Comparison of ENCODE assay signal across 8 mouse cellular contexts in the genomic region with DNA sequence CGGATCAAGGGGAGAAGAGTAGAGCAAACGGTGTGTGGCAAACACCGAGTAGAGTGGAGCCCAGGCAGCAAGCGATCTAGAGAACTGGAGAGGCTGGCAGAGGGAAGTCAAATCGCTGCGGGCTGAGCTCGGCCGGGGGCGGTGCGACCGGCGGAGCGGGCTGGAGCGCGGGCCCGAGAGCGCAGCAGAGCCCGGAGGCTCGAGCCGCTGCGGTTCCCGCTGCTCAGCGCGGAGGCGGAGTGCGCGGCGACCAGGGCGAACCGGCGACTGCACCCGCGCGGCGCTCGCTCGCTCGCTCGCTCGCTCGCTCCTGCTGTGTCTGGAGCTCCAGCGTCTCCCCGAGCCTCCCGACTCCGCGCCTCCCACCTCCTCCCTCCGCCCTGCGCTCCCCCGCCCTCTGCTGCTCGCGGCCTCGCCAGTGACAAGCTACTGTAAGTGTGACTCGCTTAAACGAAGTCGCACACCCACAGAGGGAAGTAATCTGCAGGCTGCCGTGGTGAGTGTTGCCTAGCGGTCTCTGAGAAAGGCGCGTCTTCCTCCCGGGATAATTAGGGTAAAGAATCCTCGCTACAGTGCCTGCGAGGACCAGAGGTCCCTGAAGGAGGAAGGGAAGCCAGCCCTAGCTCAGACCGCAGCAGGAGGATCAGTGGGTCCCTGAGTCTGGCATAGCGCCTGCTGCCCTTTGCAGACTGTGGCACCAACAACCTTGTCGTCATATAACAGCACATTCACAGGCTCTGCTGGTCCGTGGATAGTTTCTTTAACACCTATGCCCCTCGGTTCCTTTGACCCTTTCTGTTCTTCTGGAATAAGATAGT. TPM values are rescaled to one million over a fixed set of nuclear protein-coding genes. Genes with fewer than 3 reads are reported as not detected.
DNase-seq lines count a peak whose midpoint lies in the region; ATAC-seq lines count a peak whose summit lies in the region.

A gene (minus strand): TSS at position 321 of the 818 bp plus-strand sequence.

- no peaks in the 10 kb centered on the region for H3K9me3 ChIP-seq in embryonic facial prominence, embryonic 14.5 days (ENCODE audit: control insufficient read depth, low read length)
- H3K9me3 ChIP-seq in liver, embryonic 15.5 days (replicated peaks): no peaks in the 10 kb centered on the region
- no peaks in the 10 kb centered on the region for H3K9me3 ChIP-seq in neural tube, embryonic 13.5 days

- intact Hi-C loops in heart, postnatal 10 days (cut with DNase I): no loop called here

- no peaks in the 10 kb centered on the region; the same call in 1 of the 2 replicates for H3K4me1 ChIP-seq in embryonic facial prominence, embryonic 14.5 days (ENCODE audit: control insufficient read depth, insufficient read depth, low read length)
- 0 out of 2 replicates have a peak, but pooled peaks cover 6% of the 10 kb centered on the region for H3K4me1 ChIP-seq in liver, embryonic 15.5 days (replicated peaks)
- H3K4me1 ChIP-seq in neural tube, embryonic 13.5 days (replicated peaks): peaks cover 36% of the 10 kb centered on the region

- peaks cover 31% of the 10 kb centered on the region for H3K27me3 ChIP-seq in embryonic facial prominence, embryonic 14.5 days (replicated peaks; ENCODE audit: control insufficient read depth, insufficient read depth, low read length)
- H3K27me3 ChIP-seq in liver, embryonic 15.5 days: peaks cover 44% of the 10 kb centered on the region
- H3K27me3 ChIP-seq in neural tube, embryonic 13.5 days: peaks cover 44% of the 10 kb centered on the region

- H3K4me2 ChIP-seq in embryonic facial prominence, embryonic 14.5 days (ENCODE audit: low read depth, low read length): peak within 1 kb of the TSS; percentile 97
- peak within 1 kb of the TSS; percentile 58 for H3K4me2 ChIP-seq in liver, embryonic 15.5 days
- peak within 1 kb of the TSS; percentile 81 for H3K4me2 ChIP-seq in neural tube, embryonic 13.5 days

- peak; percentile 21 for DNase-seq in urinary bladder, adult 2 months (ENCODE audit: low spot score)
- DNase-seq in urinary bladder, adult 18-20 months (ENCODE audit: low spot score in 2 of 2): no peak
- DNase-seq in embryonic facial prominence, embryonic 14.5 days (ENCODE audit: low spot score): peak; percentile 92
- peak; percentile 48 to 53 for DNase-seq in heart, postnatal 10 days
- peak; percentile 73 to 78 for DNase-seq in kidney, postnatal 4 days
- peak; percentile 68 for DNase-seq in yolk sac, embryonic 10.5 days (ENCODE audit: low spot score)

- peak within 1 kb of the TSS; percentile 69 for H3K9ac ChIP-seq in embryonic facial prominence, embryonic 14.5 days (ENCODE audit: low read depth, low read length)
- no peak within 1 kb of the TSS for H3K9ac ChIP-seq in liver, embryonic 15.5 days
- peak within 1 kb of the TSS; percentile 83 for H3K9ac ChIP-seq in neural tube, embryonic 13.5 days

- ATAC-seq in embryonic facial prominence, embryonic 14.5 days (ENCODE audit: low read depth): peak; percentile 97
- ATAC-seq in liver, embryonic 15.5 days (ENCODE audit: insufficient read depth): 0 out of 2 replicates have a peak, but pooled peaks have one; percentile 47
- peak; percentile 96 for ATAC-seq in neural tube, embryonic 13.5 days (ENCODE audit: low read depth)

- H3K27ac ChIP-seq in embryonic facial prominence, embryonic 14.5 days (replicated peaks; ENCODE audit: low read depth, low read length): peak within 1 kb of the TSS; percentile 58
- no peak within 1 kb of the TSS for H3K27ac ChIP-seq in liver, embryonic 15.5 days (replicated peaks)
- peak within 1 kb of the TSS; percentile 92 for H3K27ac ChIP-seq in neural tube, embryonic 13.5 days (replicated peaks)

- H3K36me3 ChIP-seq in embryonic facial prominence, embryonic 14.5 days (ENCODE audit: control insufficient read depth, insufficient read depth, low read length): no peaks in the 10 kb centered on the region
- no peaks in the 10 kb centered on the region for H3K36me3 ChIP-seq in liver, embryonic 15.5 days (replicated peaks)
- H3K36me3 ChIP-seq in neural tube, embryonic 13.5 days: no peaks in the 10 kb centered on the region

- under 1% methylated on average over 38 of the region's 67 CpGs for WGBS in embryonic facial prominence, embryonic 14.5 days
- WGBS in liver, embryonic 15.5 days (ENCODE audit: insufficient replicate concordance): under 1% methylated on average over 67 of the region's 67 CpGs
- WGBS in neural tube, embryonic 13.5 days: under 1% methylated on average over 67 of the region's 67 CpGs

- peak within 1 kb of the TSS; percentile 58 for H3K4me3 ChIP-seq in embryonic facial prominence, embryonic 14.5 days (ENCODE audit: low read depth, low read length)
- H3K4me3 ChIP-seq in liver, embryonic 15.5 days (replicated peaks): peak within 1 kb of the TSS; percentile 29
- peak within 1 kb of the TSS; percentile 59 for H3K4me3 ChIP-seq in neural tube, embryonic 13.5 days

RNA-seq across cellular contexts. Expression of the gene that starts here (rescaled TPM):
- 0.04 and 0.06 TPM in 2 replicates for polyA plus RNA-seq in urinary bladder, adult 2 months (2012; rRNA removed)
- 5.3 and 7.7 TPM in 2 replicates for polyA plus RNA-seq in embryonic facial prominence, embryonic 14.5 days (2014; fragmentation: Nextera tagmentation; extraction: Ambion mirVana)
- under 1 TPM in 1 of 2 experiments, not detected in 1; 0.10 TPM for total RNA-seq in heart, postnatal 10 days (2021)
- polyA plus RNA-seq in liver, embryonic 15.5 days (2015; fragmentation: Nextera tagmentation; extraction: Ambion mirVana): 0.07 and 0.09 TPM in 2 replicates
- 42.5 and 43.3 TPM in 2 replicates for polyA plus RNA-seq in neural tube, embryonic 13.5 days (2015; fragmentation: Nextera tagmentation; extraction: Ambion mirVana)

Comparison
In these comparisons a context has a peak if more than half of its experiments do, and no peak if none do; other contexts are left out.
1. Peak in DNase-seq in urinary bladder, adult 2 months; RNA of the gene not detected or under 1 TPM.
2. Peak in DNase-seq in heart, postnatal 10 days; RNA of the gene not detected or under 1 TPM.
3. Peak in ATAC-seq, H3K4me3 ChIP-seq and H3K4me2 ChIP-seq in liver, embryonic 15.5 days; RNA of the gene not detected or under 1 TPM.
4. DNase-seq: peak in embryonic facial prominence, embryonic 14.5 days (single experiment), kidney, postnatal 4 days (2 of 2) and yolk sac, embryonic 10.5 days (single experiment); none in urinary bladder, adult 18-20 months (0 of 2).
5. ATAC-seq: peak in every context shown above with its lines; median percentile 97 in embryonic facial prominence, embryonic 14.5 days; 96 in neural tube, embryonic 13.5 days; 47 in liver, embryonic 15.5 days.
6. Peak in every context shown above with its lines, with median percentiles within 50 percentile points of each other: H3K4me2 ChIP-seq and H3K4me3 ChIP-seq.